Mouse (Mus musculus): ENCODE measurements around the gene Psen2.

Gene Psen2

DNA sequence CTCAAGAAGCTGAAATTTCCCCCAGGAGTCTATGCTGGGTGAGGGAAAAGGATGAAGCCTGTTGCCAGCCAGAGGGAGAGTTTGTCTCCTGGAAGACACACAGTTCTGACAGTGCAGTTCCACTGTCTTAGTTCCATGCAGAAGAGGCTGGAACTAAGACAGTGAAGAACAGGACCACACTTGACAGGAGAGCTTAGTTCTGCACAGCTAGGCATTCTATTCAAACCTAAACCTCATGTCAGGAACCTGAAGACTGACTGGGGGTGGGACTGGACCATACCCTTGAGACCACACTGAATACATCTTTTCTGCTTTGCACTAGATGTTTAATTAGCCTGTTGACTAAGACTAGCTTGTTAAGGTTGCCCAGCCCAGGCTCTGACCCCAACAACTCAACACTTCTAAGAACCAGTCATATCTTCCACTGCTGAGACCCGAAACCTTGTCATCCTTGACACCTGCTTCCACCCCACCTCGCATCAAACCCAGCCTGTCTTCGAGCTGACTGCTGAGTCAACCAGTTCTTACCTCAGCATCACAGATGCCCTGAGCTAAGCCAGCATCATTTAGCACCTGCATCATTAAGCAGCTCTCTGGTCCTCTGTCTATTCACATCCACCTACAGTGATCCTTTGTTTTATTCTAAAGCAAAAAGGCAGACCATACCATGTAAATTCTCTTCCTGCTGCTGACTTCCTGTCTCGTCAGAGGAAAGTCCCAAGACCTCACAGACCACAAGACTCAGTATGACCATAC, 64.1 kb downstream of the Psen2 start, which contains the start of gene Coq8a:
Gene Coq8a (minus strand): TSS at position 644 of the 756 bp plus-strand sequence.
- 68% methylated on average over 4 of the region's 4 CpGs for WGBS

DNA sequence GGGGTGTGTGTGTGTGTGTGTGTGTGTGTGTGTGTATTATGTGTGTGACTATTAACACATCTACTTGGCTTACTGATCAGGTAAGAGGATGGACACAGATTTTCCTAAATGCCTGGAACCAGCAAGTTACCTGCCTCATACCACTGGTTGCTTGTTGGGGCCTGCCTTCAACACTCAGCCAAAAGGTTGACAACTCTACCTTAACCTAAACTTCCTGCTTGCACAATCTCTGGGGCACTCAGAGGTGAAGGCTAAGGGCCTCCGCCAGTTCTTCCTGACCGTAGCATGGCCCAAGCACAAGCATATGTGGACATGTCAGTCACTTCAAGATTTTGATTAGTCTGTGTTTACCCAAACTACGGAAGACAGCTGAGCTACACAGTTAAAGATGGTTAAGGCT, 65.3 kb downstream of the Psen2 start:
- 90% methylated on average over 3 of the region's 3 CpGs for WGBS

- 85% methylated on average over 9 of the region's 9 CpGs for WGBS
Measured at GRCm38 (mm10) chr1:180196508-180196907, 66.7 kb downstream of the Psen2 start.

DNA sequence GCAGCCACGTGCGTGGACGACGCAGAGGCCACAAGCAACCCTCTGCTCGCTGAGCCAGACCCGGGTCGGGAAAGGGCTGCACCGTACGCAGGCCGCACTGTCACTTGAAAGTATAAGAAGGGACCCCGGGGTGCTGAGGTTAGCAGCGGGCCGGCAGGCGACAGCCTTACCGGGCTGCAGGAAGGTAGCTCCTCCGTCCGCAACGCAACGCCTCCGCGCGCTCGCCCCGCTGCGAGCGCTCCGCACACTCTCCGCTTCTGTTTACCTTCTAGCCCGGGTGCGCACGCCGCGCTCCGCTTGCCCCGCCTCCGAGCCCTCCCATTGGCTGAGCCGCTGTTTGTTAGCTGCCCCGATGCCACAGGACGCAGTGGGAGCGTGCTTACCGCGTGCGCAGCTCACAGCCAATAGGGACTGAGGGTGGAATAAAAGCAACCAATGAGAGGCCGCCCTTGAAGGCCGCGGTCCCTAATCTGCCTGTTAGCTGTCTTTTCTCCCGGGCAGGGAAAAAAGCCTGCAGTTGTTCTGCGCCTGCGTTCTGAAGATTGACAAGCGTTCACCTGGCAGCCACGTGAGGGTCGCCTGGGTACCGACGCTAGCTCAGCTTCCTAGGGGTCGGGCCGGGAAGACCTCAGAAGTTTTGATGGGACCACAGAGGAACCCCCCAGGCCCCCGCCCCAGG, 67.4 kb downstream of the Psen2 start:
- under 1% methylated on average over 57 of the region's 57 CpGs for WGBS

GRCm38 (mm10) chr1:180194781-180195471, 68.3 kb downstream of the Psen2 start:
- WGBS: 16% methylated on average over 9 of the region's 9 CpGs

- WGBS: 91% methylated on average over 9 of the region's 9 CpGs
Measured at GRCm38 (mm10) chr1:180194048-180194447, 69.2 kb downstream of the Psen2 start.

DNA sequence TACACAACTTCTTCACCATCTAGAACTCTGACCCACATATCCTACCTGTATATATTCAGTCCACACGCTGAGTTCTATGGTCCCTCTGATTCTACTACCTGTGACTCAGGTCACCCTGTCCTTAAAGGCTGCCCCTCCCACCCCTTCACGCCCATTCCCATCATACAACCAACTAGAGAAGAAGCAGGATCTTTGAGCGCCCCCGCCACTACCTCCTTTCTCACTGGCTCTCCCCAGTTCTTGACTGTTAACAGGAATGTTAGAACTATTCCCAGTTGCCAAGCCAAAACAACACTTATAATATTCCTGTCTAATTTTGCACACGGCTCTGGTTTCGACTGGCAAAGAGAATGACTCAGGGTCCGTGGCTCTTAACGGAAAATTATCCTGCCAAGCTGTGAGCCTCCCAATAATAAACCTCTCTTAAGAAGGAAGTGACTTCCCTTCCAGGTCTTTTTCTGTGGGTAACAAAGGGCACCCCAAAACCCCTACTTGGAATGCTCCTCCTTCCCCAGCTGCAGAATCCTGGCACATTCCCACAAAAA, 69.8 kb downstream of the Psen2 start:
- WGBS: 63% methylated on average over 8 of the region's 8 CpGs

DNA sequence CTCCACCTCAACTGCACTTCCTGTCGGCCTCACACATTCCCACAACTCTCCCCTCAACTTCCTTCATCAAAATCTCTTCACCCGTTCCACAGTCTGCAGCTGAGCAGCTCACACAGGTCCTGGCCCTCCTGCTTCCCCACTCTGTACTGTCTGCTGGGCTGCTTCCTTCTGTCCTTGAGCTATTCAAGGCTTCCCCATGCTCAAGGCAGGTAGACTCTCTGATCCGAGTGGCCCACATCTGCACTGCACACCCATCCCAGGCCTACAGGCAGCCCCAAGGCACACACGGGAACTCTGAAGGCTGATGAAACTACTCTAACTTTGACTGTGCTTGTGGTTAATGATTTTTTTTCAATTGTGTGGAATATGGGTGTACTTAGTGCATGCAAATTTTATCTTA, 70.4 kb downstream of the Psen2 start:
- 71% methylated on average over 4 of the region's 4 CpGs for WGBS

GRCm38 (mm10) chr1:180191651-180192220, 71.5 kb downstream of the Psen2 start:
- 65% methylated on average over 7 of the region's 7 CpGs for WGBS

DNA sequence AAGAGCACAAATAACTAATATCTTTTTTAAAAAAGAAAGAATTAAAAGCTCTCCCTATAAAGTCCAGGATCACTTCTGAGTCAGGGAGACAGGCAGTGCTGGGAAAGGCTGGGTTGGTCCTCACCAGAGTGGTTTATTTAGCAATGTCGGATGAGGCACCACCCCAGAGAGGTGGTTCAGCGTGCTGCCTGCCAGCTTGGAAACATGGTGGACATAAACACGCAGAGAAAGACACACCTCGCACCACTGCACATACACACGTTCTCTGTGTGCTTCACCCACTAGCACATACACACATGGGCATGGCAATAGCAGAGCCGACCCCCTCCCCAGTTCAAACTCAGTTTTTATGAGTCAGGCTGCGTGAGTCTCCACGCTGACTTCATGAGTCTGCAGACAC, 72.1 kb downstream of the Psen2 start:
- 74% methylated on average over 8 of the region's 8 CpGs for WGBS

DNA sequence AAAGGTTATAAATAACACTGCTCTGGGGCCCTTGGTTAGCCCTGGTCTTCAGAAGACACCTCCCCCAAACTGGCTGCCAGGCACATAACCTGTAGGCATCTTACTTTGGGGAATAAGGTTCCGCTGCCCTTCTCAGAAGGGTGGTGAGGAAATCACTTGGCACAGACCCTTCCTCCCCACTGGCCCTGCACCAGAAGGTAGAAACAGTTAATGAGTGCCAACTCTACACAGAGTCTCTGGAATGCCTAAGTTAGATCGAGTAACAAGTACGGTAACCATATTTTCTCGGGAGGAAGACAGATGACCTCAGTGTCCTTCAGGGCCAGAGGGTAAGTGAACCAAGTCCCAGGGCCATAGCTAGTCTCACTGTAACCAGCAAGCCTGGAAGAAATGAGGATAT, 74.3 kb downstream of the Psen2 start:
- 77% methylated on average over 4 of the region's 4 CpGs for WGBS

- WGBS: 84% methylated on average over 3 of the region's 3 CpGs
Measured at GRCm38 (mm10) chr1:180186371-180186770, 76.9 kb downstream of the Psen2 start.

DNA sequence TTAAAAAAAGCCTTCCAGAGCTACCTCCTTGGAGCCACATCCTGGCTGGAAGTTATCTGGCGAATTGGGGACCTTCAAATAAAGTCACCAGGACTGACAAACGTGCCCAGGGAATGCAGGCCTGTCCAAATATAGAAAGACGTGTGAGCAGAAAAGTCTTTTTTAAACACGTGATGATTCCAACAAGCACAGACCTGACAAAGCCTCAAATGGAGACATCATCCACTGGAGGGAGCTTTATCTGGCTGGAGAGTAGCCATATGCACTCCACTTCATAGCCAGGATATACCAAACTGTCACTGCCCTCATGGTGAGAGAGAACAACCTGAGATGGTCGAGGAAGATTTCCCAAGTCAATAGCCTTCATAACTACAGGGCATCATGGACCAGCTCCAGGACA, 77.4 kb downstream of the Psen2 start:
- WGBS: 51% methylated on average over 5 of the region's 5 CpGs

DNA sequence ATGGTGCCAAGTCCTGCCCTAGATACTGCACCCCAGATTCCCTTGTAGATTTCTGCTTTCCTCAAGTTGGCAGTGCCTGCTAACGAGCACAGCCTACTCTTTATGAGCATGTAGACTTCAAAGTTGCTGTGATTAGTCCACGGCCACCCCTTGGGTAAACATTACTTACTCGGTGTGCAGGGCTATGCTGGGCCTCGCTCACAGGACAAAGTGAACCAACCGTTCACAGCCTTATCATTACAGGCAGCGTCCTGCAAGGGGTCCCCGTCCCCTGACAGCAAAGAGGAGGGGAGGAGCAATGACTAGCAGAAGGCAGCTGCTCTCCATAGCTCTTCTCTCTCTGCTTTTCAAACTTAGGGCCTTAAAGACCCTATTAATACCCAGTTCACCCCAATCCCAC, 78.5 kb downstream of the Psen2 start:
- 72% methylated on average over 7 of the region's 7 CpGs for WGBS

GRCm38 (mm10) chr1:180183525-180184159, 79.6 kb downstream of the Psen2 start:
- 93% methylated on average over 6 of the region's 6 CpGs for WGBS

GRCm38 (mm10) chr1:180182731-180183130, 80.5 kb downstream of the Psen2 start:
- 80% methylated on average over 3 of the region's 3 CpGs for WGBS

DNA sequence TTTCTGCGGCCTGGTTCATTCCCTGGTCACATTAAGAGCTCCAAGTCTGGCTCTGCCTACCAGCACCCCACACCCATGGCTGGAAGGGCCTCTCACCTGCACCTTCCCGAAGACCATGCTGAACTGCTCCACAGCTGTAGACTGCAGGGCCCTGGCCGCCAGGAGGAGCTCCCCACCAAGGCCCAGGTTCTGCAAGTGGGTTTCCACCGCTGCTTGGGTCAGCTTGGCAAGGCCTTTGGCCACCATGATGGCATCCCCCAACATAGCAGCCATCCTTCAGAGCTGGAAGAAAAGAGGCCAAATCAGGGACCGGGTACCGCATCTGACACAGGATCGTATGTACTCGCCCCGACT, 81.3 kb downstream of the Psen2 start:
- 93% methylated on average over 9 of the region's 9 CpGs for WGBS

DNA sequence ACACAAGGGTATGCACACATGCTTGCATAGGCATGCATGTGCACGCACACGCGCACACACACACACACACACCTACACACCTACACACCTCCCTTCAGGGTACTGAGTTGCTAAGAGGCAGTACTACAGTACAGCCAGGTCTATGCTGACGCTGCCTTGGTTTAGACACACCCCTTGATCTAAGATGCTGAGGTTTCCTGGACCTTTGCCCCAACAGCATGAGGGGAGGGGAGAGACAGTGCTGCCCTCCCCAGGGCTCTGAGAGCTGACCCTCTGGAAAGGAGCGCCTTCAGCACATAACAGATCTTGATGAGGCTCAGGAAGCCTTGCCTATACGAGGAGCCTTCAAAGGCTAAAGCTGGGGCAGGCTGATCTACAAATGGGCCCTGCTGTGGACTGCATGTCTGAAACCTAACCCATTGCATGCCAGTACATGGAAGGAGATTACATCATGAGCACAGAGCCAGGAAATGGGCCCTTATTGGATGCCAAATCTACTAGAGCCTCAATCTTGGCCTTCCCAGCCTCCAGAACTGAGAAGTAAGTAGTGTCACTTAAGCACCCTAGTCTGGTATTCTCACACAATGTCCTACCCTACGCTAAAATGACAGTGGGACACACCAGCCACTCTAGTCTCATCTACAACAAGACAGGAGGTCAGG, 81.8 kb downstream of the Psen2 start:
- WGBS: 89% methylated on average over 7 of the region's 7 CpGs

DNA sequence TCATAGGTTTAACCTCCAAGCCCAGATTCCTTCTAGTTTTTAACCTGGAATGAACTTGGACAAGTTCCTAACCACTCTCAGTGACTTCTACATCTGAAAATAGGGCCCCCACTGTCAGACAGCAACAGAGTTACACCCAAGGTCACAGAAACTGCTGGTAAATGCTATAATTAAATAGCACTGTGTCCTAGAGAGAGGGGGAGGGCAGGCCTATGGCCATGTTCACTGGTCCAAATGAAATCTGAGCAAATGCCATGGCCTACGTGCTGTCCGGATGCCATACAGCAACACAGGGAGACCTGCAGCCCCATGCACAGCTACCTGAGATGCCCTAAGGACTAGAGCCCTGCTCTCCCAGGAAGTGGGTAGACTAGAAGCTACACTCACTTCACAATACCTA, 83.4 kb downstream of the Psen2 start:
- WGBS: 97% methylated on average over 2 of the region's 2 CpGs

- 94% methylated on average over 4 of the region's 4 CpGs for WGBS
Measured at GRCm38 (mm10) chr1:180179100-180179499, 84.1 kb downstream of the Psen2 start.

- 87% methylated on average over 9 of the region's 9 CpGs for WGBS
Measured at GRCm38 (mm10) chr1:180178340-180178739, 84.9 kb downstream of the Psen2 start.

Data from cerebral cortex, adult 2 months (tissue).